Mouse (Mus musculus): ENCODE results near the gene Sgsm1. TPM values are rescaled to one million over a fixed set of nuclear protein-coding genes. Genes with fewer than 3 reads are reported as not detected.

Sgsm1 gene
- polyA plus RNA-seq, 1 experiment, result 1.9 TPM

DNA sequence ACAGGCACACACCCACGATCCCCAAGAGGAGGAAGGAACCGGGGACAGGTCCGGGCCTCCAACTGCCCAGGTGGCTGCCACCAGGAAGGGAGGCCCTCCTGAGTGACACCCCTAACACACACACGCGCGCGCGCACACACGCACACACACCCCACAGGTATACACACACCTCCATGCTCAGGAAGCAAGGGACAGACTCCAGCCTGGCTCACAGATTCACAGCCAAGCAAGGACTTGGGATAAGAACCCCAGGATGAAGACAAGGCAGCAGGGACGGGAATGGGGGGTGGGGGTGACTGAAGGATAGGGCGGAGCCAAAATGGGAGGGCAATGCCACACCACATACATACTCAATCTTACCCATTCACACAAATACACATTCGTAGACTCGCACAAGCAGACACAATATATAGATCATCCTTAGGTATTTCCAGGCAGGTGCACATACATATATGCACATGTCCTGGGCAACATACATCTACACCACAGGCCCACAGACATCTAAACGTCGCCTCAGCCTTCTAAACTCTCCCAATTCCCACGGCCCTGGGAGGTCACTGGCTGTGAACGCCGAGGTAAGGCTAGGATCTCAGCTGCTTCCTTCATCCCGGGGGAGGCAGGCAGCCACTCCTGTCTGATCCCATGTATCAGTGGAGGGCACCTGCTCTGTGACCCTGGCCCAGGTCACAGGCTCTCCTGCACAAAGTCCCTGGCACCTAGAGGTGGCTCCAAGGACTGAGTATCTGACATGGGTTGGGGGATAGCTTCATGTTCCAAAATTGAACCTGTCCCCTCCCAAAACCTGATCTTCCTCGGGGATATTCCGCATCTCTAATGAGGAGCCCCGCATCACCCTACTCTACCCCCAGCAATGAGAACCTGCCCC, 852 bp downstream of the Sgsm1 start:
- H3K4me3 ChIP-seq (ENCODE audit: insufficient read depth, poor library complexity, severe bottlenecking), result no peak overlapping the region
- H3ac ChIP-seq (ENCODE audit: control insufficient read depth, insufficient read length, low read depth), result no peak overlapping the region
- TF ChIP-seq MYOG (IDR thresholded peaks at IDR 0.05; ENCODE audit: control insufficient read depth, extremely low read depth, insufficient read length), result no peak
- TF ChIP-seq CEBPB (IDR thresholded peaks at IDR 0.05; ENCODE audit: low read depth), result no peak
- TF ChIP-seq CTCF (IDR thresholded peaks at IDR 0.05; ENCODE audit: control insufficient read depth, insufficient read depth, insufficient read length), result no peak
- no peak for TF ChIP-seq MYOD1 (IDR thresholded peaks at IDR 0.05; ENCODE audit: control insufficient read depth, insufficient read length, low read depth)
- TF ChIP-seq USF1 (IDR thresholded peaks at IDR 0.05; ENCODE audit: low read depth), result no peak
- TF ChIP-seq MAX (IDR thresholded peaks at IDR 0.05), result no peak
- TF ChIP-seq FOSL1 (IDR thresholded peaks at IDR 0.05; ENCODE audit: insufficient read depth, low read length, poor library complexity, severe bottlenecking), result no peak
- peaks cover 19% of the 10 kb centered on the region for H3K27me3 ChIP-seq (ENCODE audit: control insufficient read depth, insufficient read depth, insufficient read length)
- H3K79me3 ChIP-seq (ENCODE audit: low read depth), result no peaks in the 10 kb centered on the region
- H3K79me2 ChIP-seq (ENCODE audit: control insufficient read depth, insufficient read depth), result no peaks in the 10 kb centered on the region
- H3K36me3 ChIP-seq (ENCODE audit: control insufficient read depth, insufficient read depth), result no peaks in the 10 kb centered on the region

DNA sequence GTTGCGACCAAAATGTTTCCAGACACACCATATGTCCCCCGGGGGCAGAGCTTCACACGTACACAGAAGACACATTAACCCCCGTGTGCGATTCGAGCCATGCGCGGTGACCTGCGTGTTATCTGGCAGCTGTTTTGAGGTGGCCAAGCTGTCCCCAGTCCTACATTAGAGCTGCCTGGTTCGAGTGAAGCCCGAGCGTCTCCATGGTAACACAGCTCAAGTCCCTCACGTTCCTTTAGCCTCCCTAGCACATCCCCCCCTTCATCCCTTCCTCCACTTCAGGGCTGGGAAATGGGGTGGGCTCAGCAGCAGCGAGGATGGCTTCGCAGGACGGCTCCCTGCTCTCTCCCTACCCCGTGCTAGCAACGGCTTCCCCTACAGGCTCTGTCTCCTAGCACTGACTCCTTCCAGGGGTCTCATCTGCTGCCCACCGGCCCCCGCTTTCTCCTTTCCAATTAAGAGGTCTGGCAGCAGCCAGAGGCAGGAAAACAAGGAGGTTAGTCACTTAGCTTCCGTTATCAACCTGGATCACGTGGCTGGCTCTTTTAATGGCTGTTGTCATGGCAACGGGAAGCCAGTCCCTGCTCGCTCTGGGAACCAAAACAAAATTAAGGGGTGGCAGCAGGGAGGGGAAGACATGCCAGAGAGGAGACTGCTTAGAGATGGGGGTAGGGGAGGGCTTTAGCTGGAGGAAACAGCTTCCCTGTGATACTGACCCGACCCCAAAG, 3.7 kb downstream of the Sgsm1 start:
- Histone ChIP-seq H3K4me3 (ENCODE audit: insufficient read depth, poor library complexity, severe bottlenecking) (no peak overlapping the region), H3K27me3 (ENCODE audit: control insufficient read depth, insufficient read depth, insufficient read length) (peaks cover 32% of the 10 kb centered on the region), H3K79me3 (ENCODE audit: low read depth) (no peaks in the 10 kb centered on the region), H3ac (ENCODE audit: control insufficient read depth, insufficient read length, low read depth) (no peak overlapping the region), H3K36me3 (ENCODE audit: control insufficient read depth, insufficient read depth) (no peaks in the 10 kb centered on the region), H3K79me2 (ENCODE audit: control insufficient read depth, insufficient read depth) (no peaks in the 10 kb centered on the region)
- TF ChIP-seq FOSL1 (IDR thresholded peaks at IDR 0.05; ENCODE audit: insufficient read depth, low read length, poor library complexity, severe bottlenecking) (no peak), MYOG (IDR thresholded peaks at IDR 0.05; ENCODE audit: control insufficient read depth, extremely low read depth, insufficient read length) (no peak), USF1 (IDR thresholded peaks at IDR 0.05; ENCODE audit: low read depth) (peak; percentile 25), CTCF (IDR thresholded peaks at IDR 0.05; ENCODE audit: control insufficient read depth, insufficient read depth, insufficient read length) (no peak), CEBPB (IDR thresholded peaks at IDR 0.05; ENCODE audit: low read depth) (no peak)

DNA sequence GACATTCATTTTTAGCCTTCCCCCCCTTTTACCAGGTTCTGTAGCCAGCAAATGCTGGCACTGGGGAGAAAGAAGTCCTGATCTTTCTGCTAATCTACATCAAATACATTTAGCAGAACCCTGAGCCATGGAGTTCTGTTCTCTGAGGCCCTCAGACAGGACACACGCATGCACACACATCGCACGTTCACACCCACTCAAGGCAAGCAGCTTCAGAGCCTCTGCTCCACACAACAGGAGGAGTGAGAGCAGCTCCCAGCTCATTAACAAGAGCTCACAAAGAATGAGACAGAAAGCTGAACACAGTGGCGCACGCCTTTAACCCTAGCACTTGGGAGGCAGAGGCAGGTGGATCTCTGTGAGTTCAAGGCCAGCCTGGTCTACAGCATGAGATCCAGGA, 6.1 kb downstream of the Sgsm1 start:
- Histone ChIP-seq H3K79me2 (ENCODE audit: control insufficient read depth, insufficient read depth) (no peaks in the 10 kb centered on the region), H3ac (ENCODE audit: control insufficient read depth, insufficient read length, low read depth) (no peak overlapping the region), H3K79me3 (ENCODE audit: low read depth) (no peaks in the 10 kb centered on the region), H3K4me3 (ENCODE audit: insufficient read depth, poor library complexity, severe bottlenecking) (no peak overlapping the region), H3K27me3 (ENCODE audit: control insufficient read depth, insufficient read depth, insufficient read length) (peaks cover 33% of the 10 kb centered on the region), H3K36me3 (ENCODE audit: control insufficient read depth, insufficient read depth) (no peaks in the 10 kb centered on the region)
- no peak for TF ChIP-seq USF1 (IDR thresholded peaks at IDR 0.05; ENCODE audit: low read depth)
- no peak for TF ChIP-seq CEBPB (IDR thresholded peaks at IDR 0.05; ENCODE audit: low read depth)
- no peak for TF ChIP-seq CTCF (IDR thresholded peaks at IDR 0.05; ENCODE audit: control insufficient read depth, insufficient read depth, insufficient read length)
- TF ChIP-seq MYOG (IDR thresholded peaks at IDR 0.05; ENCODE audit: control insufficient read depth, extremely low read depth, insufficient read length), result no peak
- TF ChIP-seq FOSL1 (IDR thresholded peaks at IDR 0.05; ENCODE audit: insufficient read depth, low read length, poor library complexity, severe bottlenecking), result no peak
- no peak for TF ChIP-seq MYOD1 (IDR thresholded peaks at IDR 0.05; ENCODE audit: control insufficient read depth, insufficient read length, low read depth)
- no peak for TF ChIP-seq MAX (IDR thresholded peaks at IDR 0.05)

DNA sequence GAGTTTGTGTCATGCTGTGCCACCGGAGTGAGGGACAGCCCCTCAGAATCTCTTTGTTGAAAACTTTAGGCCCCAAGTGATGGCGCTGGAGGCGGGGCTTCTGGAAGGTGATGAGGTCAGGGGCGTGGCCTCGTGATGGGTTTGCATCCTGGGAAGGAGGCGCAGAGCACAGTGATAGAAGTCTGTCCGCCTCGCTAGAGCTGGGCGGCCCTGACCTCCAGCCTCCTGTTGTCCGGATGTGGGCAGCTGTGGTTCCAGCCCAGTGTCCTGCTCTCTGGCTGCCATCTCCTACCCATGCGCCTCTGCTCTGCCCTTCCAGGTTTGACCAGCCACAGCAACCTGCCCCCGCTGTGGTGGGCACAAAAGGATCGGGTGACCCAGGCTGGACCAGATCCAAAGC, 8.7 kb downstream of the Sgsm1 start:
- no peaks in the 10 kb centered on the region for H3K79me2 ChIP-seq (ENCODE audit: control insufficient read depth, insufficient read depth)
- no peaks in the 10 kb centered on the region for H3K79me3 ChIP-seq (ENCODE audit: low read depth)
- no peak overlapping the region for H3ac ChIP-seq (ENCODE audit: control insufficient read depth, insufficient read length, low read depth)
- H3K36me3 ChIP-seq (ENCODE audit: control insufficient read depth, insufficient read depth), result no peaks in the 10 kb centered on the region
- H3K27me3 ChIP-seq (ENCODE audit: control insufficient read depth, insufficient read depth, insufficient read length), result peaks cover 33% of the 10 kb centered on the region
- TF ChIP-seq CEBPB (IDR thresholded peaks at IDR 0.05; ENCODE audit: low read depth) (no peak), FOSL1 (IDR thresholded peaks at IDR 0.05; ENCODE audit: insufficient read depth, low read length, poor library complexity, severe bottlenecking) (no peak), USF1 (IDR thresholded peaks at IDR 0.05; ENCODE audit: low read depth) (no peak), MYOG (IDR thresholded peaks at IDR 0.05; ENCODE audit: control insufficient read depth, extremely low read depth, insufficient read length) (no peak)
- no peak overlapping the region for H3K4me3 ChIP-seq (ENCODE audit: insufficient read depth, poor library complexity, severe bottlenecking)

DNA sequence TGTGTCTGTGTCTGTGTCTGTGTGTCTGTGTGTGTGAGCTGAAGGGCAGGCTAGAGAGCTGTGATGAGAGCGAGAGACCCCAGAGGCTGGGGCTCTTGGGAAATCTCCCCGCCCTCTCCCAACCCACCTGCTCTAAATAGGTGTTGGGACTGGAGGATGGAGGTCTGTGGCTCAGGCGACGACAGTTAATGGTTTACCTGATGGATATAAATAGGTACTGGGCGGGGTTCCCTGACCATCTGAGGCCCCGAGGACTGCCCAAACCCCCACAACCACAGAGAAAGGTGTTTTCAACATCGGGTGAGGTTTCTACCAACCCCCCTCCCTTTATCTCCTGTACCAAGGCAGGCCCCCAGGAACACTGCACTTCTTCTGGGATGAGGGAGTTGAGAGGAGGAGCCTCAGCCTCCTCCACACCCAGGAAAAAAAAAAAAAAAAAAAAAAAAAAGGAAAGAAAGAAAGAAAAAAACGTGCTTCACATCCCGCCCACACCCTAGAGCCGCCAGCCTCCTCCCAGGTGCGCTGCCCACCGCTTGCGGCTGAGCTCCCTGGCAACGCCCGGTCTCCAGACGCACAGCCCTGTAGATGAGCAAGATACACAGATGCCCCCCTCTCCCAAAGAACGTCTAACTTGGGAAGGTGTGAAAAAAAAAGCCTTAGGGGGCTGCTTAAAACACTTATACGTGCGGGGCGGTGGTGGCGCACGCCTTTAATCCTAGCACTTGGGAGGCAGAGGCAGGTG, 10.3 kb downstream of the Sgsm1 start:
- TF ChIP-seq FOSL1 (IDR thresholded peaks at IDR 0.05; ENCODE audit: insufficient read depth, low read length, poor library complexity, severe bottlenecking) (no peak), CTCF (IDR thresholded peaks at IDR 0.05; ENCODE audit: control insufficient read depth, insufficient read depth, insufficient read length) (no peak), USF1 (IDR thresholded peaks at IDR 0.05; ENCODE audit: low read depth) (no peak), MAX (IDR thresholded peaks at IDR 0.05) (no peak), MYOD1 (IDR thresholded peaks at IDR 0.05; ENCODE audit: control insufficient read depth, insufficient read length, low read depth) (no peak), MYOG (IDR thresholded peaks at IDR 0.05; ENCODE audit: control insufficient read depth, extremely low read depth, insufficient read length) (no peak), CEBPB (IDR thresholded peaks at IDR 0.05; ENCODE audit: low read depth) (no peak)
- Histone ChIP-seq H3K79me2 (ENCODE audit: control insufficient read depth, insufficient read depth) (no peaks in the 10 kb centered on the region), H3ac (ENCODE audit: control insufficient read depth, insufficient read length, low read depth) (no peak overlapping the region), H3K36me3 (ENCODE audit: control insufficient read depth, insufficient read depth) (no peaks in the 10 kb centered on the region), H3K4me3 (ENCODE audit: insufficient read depth, poor library complexity, severe bottlenecking) (no peak overlapping the region), H3K79me3 (ENCODE audit: low read depth) (no peaks in the 10 kb centered on the region), H3K27me3 (ENCODE audit: control insufficient read depth, insufficient read depth, insufficient read length) (peaks cover 33% of the 10 kb centered on the region)
